Mouse (Mus musculus) kidney, adult 18-20 months (tissue): Measurements from ENCODE around the gene Six4.
"Not testable (repeated sequence)": the region's sequence is repeated elsewhere in the genome, so short reads cannot be mapped to it uniquely, and the experiment has no call there.

Experiments used
- DNase-seq: peaks from one replicate; pipeline ENCODE4 v3.0.0; 2021

Six4 gene

GRCm38 (mm10) chr12:73087086-73087485 is 26.2 kb downstream of the Six4 start:
- no peak for DNase-seq

DNA sequence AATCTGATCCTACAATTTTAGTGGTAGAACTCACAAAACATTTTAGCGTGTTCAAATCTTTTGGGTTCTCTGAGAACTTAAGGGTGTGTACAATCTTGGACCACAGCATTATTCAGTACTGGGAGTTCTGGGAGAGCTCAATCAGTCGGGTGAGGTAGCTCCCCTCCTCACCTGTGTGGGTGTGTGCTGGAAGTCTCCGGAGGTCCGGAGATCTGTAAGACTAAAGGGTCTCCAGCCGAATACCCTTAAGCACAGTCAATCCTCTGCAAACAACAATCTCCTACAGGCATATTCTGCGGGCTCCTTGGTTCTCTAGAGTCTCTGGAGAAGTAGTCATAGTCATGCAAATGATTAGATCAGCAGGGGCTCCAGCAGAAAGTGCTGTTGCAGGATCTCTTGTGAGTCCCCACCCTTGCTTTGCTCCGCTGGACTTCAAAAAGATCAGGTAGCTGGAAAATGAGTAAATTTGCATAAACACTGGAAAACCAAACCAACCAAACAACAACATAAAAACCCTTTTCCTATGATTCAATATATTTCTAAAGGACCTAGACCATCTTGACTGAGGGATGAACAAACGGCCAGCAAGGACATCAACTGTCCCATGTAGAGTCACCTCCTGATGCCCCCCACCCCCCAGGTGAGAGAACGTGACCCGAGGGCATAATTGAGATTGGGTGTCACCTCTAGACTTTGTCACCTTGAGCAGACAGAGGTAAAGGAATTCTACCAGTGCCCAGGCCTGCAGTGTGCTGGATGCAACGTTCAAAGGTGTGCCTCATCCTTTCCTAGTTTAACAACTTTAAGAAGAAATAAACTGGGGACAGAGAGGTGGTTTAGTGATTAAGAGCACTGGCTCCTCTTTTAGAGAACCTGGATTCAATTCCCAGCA is 27.3 kb downstream of the Six4 start:
- DNase-seq, result no peak

GRCm38 (mm10) chr12:73083773-73084172 is 29.5 kb downstream of the Six4 start:
- no peak for DNase-seq

GRCm38 (mm10) chr12:73081828-73082227 is 31.4 kb downstream of the Six4 start:
- DNase-seq, result not testable (repeated sequence)

DNA sequence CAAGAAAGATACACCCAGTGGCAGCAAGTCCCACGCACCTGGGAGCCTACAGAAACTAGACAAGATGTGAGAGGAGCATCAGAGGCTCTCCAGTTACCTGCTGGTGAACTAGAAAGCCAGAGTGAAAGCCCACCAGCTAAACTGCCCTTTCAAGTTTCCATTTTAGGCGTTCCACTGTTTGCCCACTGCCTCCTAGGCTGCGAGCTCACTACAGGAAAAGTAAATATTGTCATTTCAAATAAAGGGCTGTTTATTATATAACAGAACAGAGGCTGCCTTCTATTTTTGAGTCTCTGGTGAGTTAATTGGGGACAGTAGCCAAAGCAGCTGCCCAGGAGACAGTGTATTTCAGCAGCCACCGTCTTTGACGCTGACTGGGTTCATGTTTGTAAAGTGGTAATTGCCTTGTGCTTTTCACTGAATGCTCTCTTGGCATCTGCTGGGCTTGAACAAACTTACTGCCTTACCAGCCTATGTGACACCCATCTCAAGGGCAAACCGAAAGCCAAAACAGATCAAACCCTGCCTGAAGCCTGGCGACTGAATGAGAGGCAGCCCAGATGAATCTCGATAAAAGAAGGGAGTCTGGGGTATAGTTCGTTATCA is 52.3 kb downstream of the Six4 start:
- DNase-seq, result no peak

- DNase-seq, result no peak
These were observed 55.8 kb downstream of the Six4 start for GRCm38 (mm10) chr12:73057492-73057891.

DNA sequence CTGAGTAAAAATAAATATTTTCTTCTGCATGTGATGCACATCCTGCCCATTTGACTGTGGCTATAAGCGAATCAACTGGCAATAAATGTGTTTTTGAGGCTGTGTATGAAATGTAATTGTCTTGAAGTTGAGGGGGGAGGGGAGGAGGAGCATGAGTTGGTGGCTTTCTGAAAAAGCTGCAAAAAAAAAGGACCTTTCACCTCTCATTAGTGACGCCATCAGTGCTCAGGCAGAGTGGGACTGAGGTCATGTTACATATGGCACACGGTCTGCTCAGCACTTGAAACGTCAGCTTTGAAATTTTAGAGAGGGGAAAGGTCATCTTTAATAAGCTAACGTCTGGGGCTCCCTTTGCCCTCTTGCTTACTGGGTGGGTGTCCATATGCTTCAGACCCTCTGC is 57.8 kb downstream of the Six4 start:
- no peak for DNase-seq

DNA sequence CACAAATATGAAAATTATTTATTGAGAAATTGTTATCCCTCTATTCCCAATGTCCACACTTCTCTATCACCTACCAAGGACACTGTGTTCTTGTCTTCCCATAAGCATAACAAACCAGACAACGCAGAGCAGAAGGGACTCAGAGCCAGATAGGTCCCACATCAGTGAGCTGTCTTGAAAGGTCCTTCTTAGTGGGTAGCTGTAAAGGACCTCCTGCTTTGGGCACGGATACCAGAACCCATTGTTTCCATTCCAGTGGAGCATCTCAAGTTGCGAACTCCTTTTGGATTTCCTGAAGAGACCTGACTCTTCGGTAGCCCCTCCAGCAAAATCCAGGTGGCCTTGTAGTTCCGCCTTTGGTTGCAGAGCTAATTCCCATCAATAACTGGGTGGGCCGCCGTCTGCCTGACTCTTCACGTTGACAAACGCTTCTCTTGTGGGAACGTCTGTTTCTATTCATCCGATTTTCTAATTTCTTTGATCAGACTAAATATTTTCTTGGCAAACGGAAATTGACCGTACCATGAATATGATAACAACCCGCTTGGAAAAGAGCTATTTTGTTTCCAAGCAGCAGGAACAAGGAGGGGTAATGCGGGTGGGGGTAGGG is 58.6 kb downstream of the Six4 start:
- DNase-seq, result no peak

GRCm38 (mm10) chr12:73053668-73054241 is 59.5 kb downstream of the Six4 start, which contains the start of gene Six1:
Six1 (minus strand) TSS chr12:73053887.
- peak; percentile 77 for DNase-seq

DNA sequence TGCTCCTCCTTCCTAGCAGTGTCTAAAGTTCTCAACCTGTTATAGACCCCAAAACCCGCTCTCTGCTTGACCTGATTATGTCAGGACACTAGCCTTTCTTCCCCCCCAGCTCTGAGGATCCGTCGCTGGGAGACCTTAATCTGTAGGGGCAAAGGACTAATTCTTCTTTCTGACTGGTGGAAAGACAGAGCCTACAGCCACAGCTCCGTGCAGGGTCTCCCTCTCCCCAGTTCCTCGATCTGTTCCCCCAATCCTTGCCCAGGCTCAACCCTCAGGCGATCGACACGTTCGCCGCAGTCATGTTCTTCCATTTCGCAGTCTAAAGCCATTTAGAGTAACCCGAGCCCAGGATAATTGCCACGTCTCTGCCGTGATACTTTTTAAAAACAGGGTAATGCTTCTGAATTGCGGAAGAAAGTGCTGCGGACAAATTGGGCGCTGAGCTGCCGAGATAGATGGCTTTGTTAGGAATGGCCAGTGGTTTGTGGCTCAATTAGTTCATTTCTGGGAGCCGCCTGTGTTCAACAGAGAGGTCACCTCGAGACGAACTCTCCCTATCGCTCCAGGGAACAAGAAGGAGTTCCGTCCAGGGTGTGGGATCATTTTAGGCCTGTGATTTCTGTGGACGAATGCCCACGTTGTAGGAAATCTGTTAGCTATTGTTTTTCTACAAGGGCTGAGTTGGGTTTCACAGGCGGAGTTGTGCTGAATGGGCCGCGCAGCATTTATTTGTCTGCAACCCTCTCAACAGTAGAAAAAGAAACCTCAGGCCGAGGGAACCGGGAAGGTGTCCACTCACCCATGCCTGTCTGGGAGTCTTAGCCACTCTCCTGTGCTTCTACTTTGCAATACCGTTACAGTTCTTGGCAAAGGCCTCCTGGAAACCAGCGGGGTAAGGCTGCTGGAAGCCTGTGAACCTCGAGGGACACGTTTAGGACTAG is 60.3 kb downstream of the Six4 start:
- peak; percentile 42 for DNase-seq

GRCm38 (mm10) chr12:73052036-73052650 is 61.1 kb downstream of the Six4 start:
- no peak for DNase-seq

- no peak for DNase-seq
These were observed 62.3 kb downstream of the Six4 start for GRCm38 (mm10) chr12:73050811-73051580.

- DNase-seq, result no peak
These were observed 63.0 kb downstream of the Six4 start for GRCm38 (mm10) chr12:73050305-73050704.
